Mouse (Mus musculus): ENCODE results near the gene Nedd4. TPM values are rescaled to one million over a fixed set of nuclear protein-coding genes. Genes with fewer than 3 reads are reported as not detected.

The Nedd4 gene
- polyA plus RNA-seq, 1 experiment from 2014 or later = 377 TPM

- no peak overlapping the region for H3K9ac ChIP-seq (ENCODE audit: low read depth, low read length)
- H3K27me3 ChIP-seq (ENCODE audit: insufficient read depth, low read length) = no peaks in the 10 kb centered on the region
- TF ChIP-seq CTCF (IDR thresholded peaks at IDR 0.05; ENCODE audit: low read depth) = no peak
- no peak for DNase-seq (ENCODE audit: low spot score)
- no peak for ATAC-seq (replicated peaks; ENCODE audit: low FRiP score, low read depth)
- H3K4me2 ChIP-seq (ENCODE audit: low read length) = no peak overlapping the region
- no peaks in the 10 kb centered on the region for H3K9me3 ChIP-seq (replicated peaks; ENCODE audit: low read length)
- no peak overlapping the region for H3K4me3 ChIP-seq (replicated peaks; ENCODE audit: low read depth, low read length)
- peaks cover 42% of the 10 kb centered on the region for H3K36me3 ChIP-seq (ENCODE audit: insufficient read depth, low read length)
- WGBS = 66% methylated on average over 5 of the region's 5 CpGs
- H3K27ac ChIP-seq = no peak overlapping the region
- H3K4me1 ChIP-seq (replicated peaks; ENCODE audit: insufficient read depth, low read length) = no peaks in the 10 kb centered on the region
Observed at GRCm38 (mm10) chr9:72710060-72710459, 47.9 kb downstream of the Nedd4 start.

- no peaks in the 10 kb centered on the region for H3K9me3 ChIP-seq (replicated peaks; ENCODE audit: low read length)
- TF ChIP-seq CTCF (IDR thresholded peaks at IDR 0.05; ENCODE audit: low read depth) = no peak
- no peaks in the 10 kb centered on the region for H3K27me3 ChIP-seq (ENCODE audit: insufficient read depth, low read length)
- WGBS = 63% methylated on average over 4 of the region's 4 CpGs
- peak; percentile 50 for DNase-seq (ENCODE audit: low spot score)
- H3K4me2 ChIP-seq (ENCODE audit: low read length) = no peak overlapping the region
- peaks cover 65% of the 10 kb centered on the region for H3K36me3 ChIP-seq (ENCODE audit: insufficient read depth, low read length)
- no peak overlapping the region for H3K9ac ChIP-seq (ENCODE audit: low read depth, low read length)
- no peak overlapping the region for H3K27ac ChIP-seq
- H3K4me1 ChIP-seq (replicated peaks; ENCODE audit: insufficient read depth, low read length) = no peaks in the 10 kb centered on the region
- ATAC-seq (replicated peaks; ENCODE audit: low FRiP score, low read depth) = peak; percentile 92
- no peak overlapping the region for H3K4me3 ChIP-seq (replicated peaks; ENCODE audit: low read depth, low read length)
Observed at GRCm38 (mm10) chr9:72714945-72715344, 52.8 kb downstream of the Nedd4 start.

- no peak overlapping the region for H3K9ac ChIP-seq (ENCODE audit: low read depth, low read length)
- no peak for ATAC-seq (replicated peaks; ENCODE audit: low FRiP score, low read depth)
- 0 out of 2 replicates have a peak overlapping the region, but pooled peaks have one; percentile 8 for H3K27ac ChIP-seq
- no peaks in the 10 kb centered on the region for H3K4me1 ChIP-seq (replicated peaks; ENCODE audit: insufficient read depth, low read length)
- H3K27me3 ChIP-seq (ENCODE audit: insufficient read depth, low read length) = no peaks in the 10 kb centered on the region
- no peak overlapping the region for H3K4me2 ChIP-seq (ENCODE audit: low read length)
- H3K4me3 ChIP-seq (replicated peaks; ENCODE audit: low read depth, low read length) = no peak overlapping the region
- no peak for DNase-seq (ENCODE audit: low spot score)
- no peaks in the 10 kb centered on the region for H3K9me3 ChIP-seq (replicated peaks; ENCODE audit: low read length)
- 86% methylated on average over 7 of the region's 7 CpGs for WGBS
- peaks cover 74% of the 10 kb centered on the region for H3K36me3 ChIP-seq (ENCODE audit: insufficient read depth, low read length)
- no peak for TF ChIP-seq CTCF (IDR thresholded peaks at IDR 0.05; ENCODE audit: low read depth)
Observed at GRCm38 (mm10) chr9:72716200-72716599, 54.1 kb downstream of the Nedd4 start.

GRCm38 (mm10) chr9:72719143-72719542 is 57.0 kb downstream of the Nedd4 start:
- no peak for DNase-seq (ENCODE audit: low spot score)
- WGBS = 90% methylated on average over 4 of the region's 4 CpGs
- H3K9ac ChIP-seq (ENCODE audit: low read depth, low read length) = no peak overlapping the region
- H3K9me3 ChIP-seq (replicated peaks; ENCODE audit: low read length) = no peaks in the 10 kb centered on the region
- H3K4me3 ChIP-seq (replicated peaks; ENCODE audit: low read depth, low read length) = no peak overlapping the region
- no peak overlapping the region for H3K27ac ChIP-seq
- TF ChIP-seq CTCF (IDR thresholded peaks at IDR 0.05; ENCODE audit: low read depth) = no peak
- peaks cover 77% of the 10 kb centered on the region for H3K36me3 ChIP-seq (ENCODE audit: insufficient read depth, low read length)
- no peak overlapping the region for H3K4me2 ChIP-seq (ENCODE audit: low read length)
- no peaks in the 10 kb centered on the region for H3K4me1 ChIP-seq (replicated peaks; ENCODE audit: insufficient read depth, low read length)
- ATAC-seq (replicated peaks; ENCODE audit: low FRiP score, low read depth) = no peak
- no peaks in the 10 kb centered on the region for H3K27me3 ChIP-seq (ENCODE audit: insufficient read depth, low read length)

- DNase-seq (ENCODE audit: low spot score) (no peak), ATAC-seq (replicated peaks; ENCODE audit: low FRiP score, low read depth) (no peak)
- no peak for TF ChIP-seq CTCF (IDR thresholded peaks at IDR 0.05; ENCODE audit: low read depth)
- no peak overlapping the region for H3K4me2 ChIP-seq (ENCODE audit: low read length)
- H3K9ac ChIP-seq (ENCODE audit: low read depth, low read length) = no peak overlapping the region
- no peak overlapping the region for H3K27ac ChIP-seq
- peaks cover 81% of the 10 kb centered on the region for H3K36me3 ChIP-seq (ENCODE audit: insufficient read depth, low read length)
- H3K4me3 ChIP-seq (replicated peaks; ENCODE audit: low read depth, low read length) = no peak overlapping the region
- no peaks in the 10 kb centered on the region for H3K27me3 ChIP-seq (ENCODE audit: insufficient read depth, low read length)
- H3K4me1 ChIP-seq (replicated peaks; ENCODE audit: insufficient read depth, low read length) = no peaks in the 10 kb centered on the region
- WGBS = 83% methylated on average over 14 of the region's 14 CpGs
- H3K9me3 ChIP-seq (replicated peaks; ENCODE audit: low read length) = no peaks in the 10 kb centered on the region
Observed at GRCm38 (mm10) chr9:72721221-72721620, 59.1 kb downstream of the Nedd4 start.

GRCm38 (mm10) chr9:72722622-72723021 is 60.5 kb downstream of the Nedd4 start:
- ATAC-seq (replicated peaks; ENCODE audit: low FRiP score, low read depth) (no peak), DNase-seq (ENCODE audit: low spot score) (no peak)
- Histone ChIP-seq H3K27me3 (ENCODE audit: insufficient read depth, low read length) (no peaks in the 10 kb centered on the region), H3K9me3 (replicated peaks; ENCODE audit: low read length) (no peaks in the 10 kb centered on the region), H3K27ac (no peak overlapping the region), H3K4me1 (replicated peaks; ENCODE audit: insufficient read depth, low read length) (no peaks in the 10 kb centered on the region), H3K4me3 (replicated peaks; ENCODE audit: low read depth, low read length) (no peak overlapping the region), H3K4me2 (ENCODE audit: low read length) (no peak overlapping the region), H3K9ac (ENCODE audit: low read depth, low read length) (no peak overlapping the region), H3K36me3 (ENCODE audit: insufficient read depth, low read length) (peaks cover 87% of the 10 kb centered on the region)
- 94% methylated on average over 3 of the region's 3 CpGs for WGBS
- no peak for TF ChIP-seq CTCF (IDR thresholded peaks at IDR 0.05; ENCODE audit: low read depth)
